ENCODE assay signal across 25 mouse cellular contexts in the genomic region with DNA sequence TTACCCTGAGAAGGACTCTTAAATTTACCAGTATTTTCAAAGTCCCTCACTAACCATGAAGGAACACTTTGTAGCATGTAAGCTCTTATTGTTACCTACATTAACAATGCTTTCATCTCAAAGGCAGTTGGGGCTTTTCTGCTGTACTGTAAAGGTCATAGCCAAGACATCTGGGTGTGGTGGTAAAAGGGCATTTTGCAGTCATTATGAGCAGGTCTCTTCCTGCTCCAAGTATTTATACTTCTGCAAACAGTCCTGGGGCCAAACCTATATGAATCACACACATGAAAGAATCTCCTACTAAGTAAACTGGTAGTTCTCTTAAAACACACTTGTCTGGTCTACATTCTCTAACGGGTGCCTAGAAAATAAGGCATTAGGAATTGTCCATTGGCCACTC. TPM values are rescaled to one million over a fixed set of nuclear protein-coding genes. Genes with fewer than 3 reads are reported as not detected.
A peak's percentile ranks its signal among the peaks of the same experiment; 100 is the strongest.
DNase-seq lines count a peak whose midpoint lies in the region; ATAC-seq and TF ChIP-seq lines count a peak whose summit lies in the region.
"Had no signal": no experiment of that assay in that cellular context is flagged by ENCODE, and none has a peak within 500 bp of the region (broad histone marks: within the 10 kb centered on the region; RNA-seq: fewer than 3 reads in every experiment).

No protein-coding gene starts in this region.

- WGBS in forebrain, embryonic 13.5 days: 95% methylated on average over 1 of the region's 1 CpGs

- no peak for TF ChIP-seq CTCF in embryonic fibroblast, embryonic 13.5 days (IDR thresholded peaks at IDR 0.05; ENCODE audit: borderline replicate concordance, insufficient read depth, low read length)
- TF ChIP-seq CTCF in layer of hippocampus, adult 2 months (conservative IDR thresholded peaks at IDR 0.05): no peak

- peak overlapping the region; percentile 11; the same call in 1 of the 2 replicates for H3K27ac ChIP-seq in embryonic fibroblast, embryonic 13.5 days (ENCODE audit: insufficient read depth, low read length)
- no peak overlapping the region for H3K27ac ChIP-seq in forebrain, embryonic 13.5 days
- H3K27ac ChIP-seq in layer of hippocampus, adult 2 months: no peak overlapping the region
- H3K27ac ChIP-seq: forebrain, embryonic 15.5 days; heart, adult 2 months; heart, embryonic 10.5 days; heart, embryonic 13.5 days; hindbrain, embryonic 14.5 days; hindbrain, postnatal 0 days had no signal

- H3K9ac ChIP-seq in forebrain, embryonic 13.5 days: no peak overlapping the region
- H3K9ac ChIP-seq: forebrain, embryonic 15.5 days; heart, embryonic 13.5 days; hindbrain, embryonic 14.5 days had no signal

- 0 out of 2 replicates have a peak, but pooled peaks have one; percentile 59 for ATAC-seq in monocyte, adult 5-6 weeks (replicated peaks; ENCODE audit: insufficient number of reproducible peaks, low FRiP score, low TSS enrichment, poor library complexity, severe bottlenecking)
- no peak for ATAC-seq in forebrain, embryonic 13.5 days
- ATAC-seq: forebrain, embryonic 15.5 days; hindbrain, postnatal 0 days; inflammation-experienced regulatory T-cells, adult 6 months; Patski had no signal

- no peak overlapping the region for H3K4me2 ChIP-seq in forebrain, embryonic 13.5 days
- H3K4me2 ChIP-seq: forebrain, embryonic 15.5 days; heart, embryonic 13.5 days; hindbrain, embryonic 14.5 days had no signal

- TF ChIP-seq POLR2A in embryonic fibroblast, embryonic 13.5 days (IDR thresholded peaks at IDR 0.05; ENCODE audit: low read depth, low read length): no peak

- no peak overlapping the region for H3K4me3 ChIP-seq in embryonic fibroblast, embryonic 13.5 days (ENCODE audit: insufficient read depth, low read length)
- no peak overlapping the region for H3K4me3 ChIP-seq in forebrain, embryonic 13.5 days
- no peak overlapping the region for H3K4me3 ChIP-seq in layer of hippocampus, adult 2 months
- H3K4me3 ChIP-seq: forebrain, embryonic 15.5 days; heart, adult 2 months; heart, embryonic 10.5 days; heart, embryonic 13.5 days had no signal

- H3K27me3 ChIP-seq in forebrain, embryonic 13.5 days: no peaks in the 10 kb centered on the region
- H3K27me3 ChIP-seq: CH12.LX; forebrain, embryonic 15.5 days; heart, embryonic 13.5 days; Patski had no signal

- peak; percentile 15 for DNase-seq in CD4-positive, CD25-positive, alpha-beta regulatory T cell, adult 2 months (ENCODE audit: low read depth, low spot score)
- no peak for DNase-seq in cerebellum, adult 18-20 months
- DNase-seq in layer of hippocampus, adult 2 months (ENCODE audit: low spot score in 2 of 2): no peak
- DNase-seq: adrenal gland, postnatal 10 days; adrenal gland, postnatal 36 days; cerebellum, adult 2 months; cerebellum, adult 9-11 months; cerebellum, postnatal 25 days; gastrocnemius, postnatal 25 days; heart, adult 2 months; heart, postnatal 14 days; heart, postnatal 4 days; kidney, adult 18-20 months had no signal

- H3K9me3 ChIP-seq in forebrain, embryonic 13.5 days (replicated peaks): no peaks in the 10 kb centered on the region
- H3K9me3 ChIP-seq: forebrain, embryonic 15.5 days; G1E; heart, embryonic 10.5 days; heart, embryonic 13.5 days had no signal

- no peaks in the 10 kb centered on the region; the same call in none of the 2 replicates for H3K4me1 ChIP-seq in embryonic fibroblast, embryonic 13.5 days (ENCODE audit: control insufficient read depth, insufficient read depth, low read length)
- H3K4me1 ChIP-seq in forebrain, embryonic 13.5 days: no peaks in the 10 kb centered on the region
- H3K4me1 ChIP-seq: forebrain, embryonic 15.5 days had no signal

- peaks cover 34% of the 10 kb centered on the region for H3K36me3 ChIP-seq in forebrain, embryonic 13.5 days (ENCODE audit: poor library complexity, severe bottlenecking)

RNA-seq across cellular contexts. Expression of a gene that starts 25.8 kb away (rescaled TPM):
- polyA plus RNA-seq in embryonic fibroblast, embryonic 13.5 days (2011; ENCODE audit: insufficient read length, low read depth, missing spikeins): 37.8 and 46.5 TPM in 2 replicates
- 46.7 to 82.2 TPM (median 53.1 TPM) in 3 replicates for total RNA-seq in monocyte, adult 5-6 weeks (2017)
- 28.3 and 28.9 TPM in 2 replicates for polyA plus RNA-seq in forebrain, embryonic 13.5 days (2015; fragmentation: Nextera tagmentation; extraction: Ambion mirVana)
- 10 to 100 TPM; 14.2 to 16.9 TPM for total RNA-seq in layer of hippocampus, adult 2 months (2021)
